Mouse (Mus musculus) neural tube, embryonic 12.5 days (tissue): ENCODE measurements around the gene Wwc2. TPM values are rescaled to one million over a fixed set of nuclear protein-coding genes. Genes with fewer than 3 reads are reported as not detected.

Experiments
- ATAC-seq: fragments of 200-750 bp; cut with Nextera tagmentation; 2 replicates; pipeline ENCODE4 v1.8.0; 2017; ENCODE audit warnings: low read depth, mild to moderate bottlenecking, moderate TSS enrichment, moderate library complexity; ENCODE audit not compliant: low FRiP score
- H3K27ac ChIP-seq: fragments of 300-500 bp; sonication (generic); 2 replicates; pipeline ENCODE4 v1.5.1; 2016
- H3K27me3 ChIP-seq: fragments of 300-500 bp; sonication (generic); replicated peaks from 2 replicates; pipeline ENCODE4 v1.6.1; 2016; ENCODE audit warnings: mild to moderate bottlenecking
- H3K36me3 ChIP-seq: fragments of 300-500 bp; sonication (generic); 2 replicates; pipeline ENCODE4 v1.6.1; 2016; ENCODE audit warnings: mild to moderate bottlenecking
- H3K4me1 ChIP-seq: fragments of 300-500 bp; sonication (generic); 2 replicates; pipeline ENCODE4 v1.6.1; 2016
- H3K4me2 ChIP-seq: fragments of 300-500 bp; sonication (generic); replicated peaks from 2 replicates; pipeline ENCODE4 v1.6.1; 2016; ENCODE audit warnings: mild to moderate bottlenecking
- H3K4me3 ChIP-seq: fragments of 300-500 bp; sonication (generic); 2 replicates; pipeline ENCODE4 v1.5.1; 2016
- H3K9ac ChIP-seq: fragments of 300-500 bp; sonication (generic); 2 replicates; pipeline ENCODE4 v1.6.1; 2016; ENCODE audit warnings: mild to moderate bottlenecking
- H3K9me3 ChIP-seq: fragments of 300-500 bp; sonication (generic); 2 replicates; pipeline ENCODE4 v1.6.1; 2016; ENCODE audit warnings: mild to moderate bottlenecking
- WGBS: fragments of 180-500 bp; shearing (Covaris S2); methylation state at CpG from one replicate; pipeline ENCODE4 v1.1.7; 2016; 5-methylcytosine and 5-hydroxymethylcytosine counted together
- polyA plus RNA-seq: library from polyadenylated mRNA; unstranded; fragments of >200 nt; fragmentation: Nextera tagmentation; extraction: Ambion mirVana; gene quantifications from 2 replicates; pipeline ENCODE4 v1.2.1, GENCODE M21; 2016

Gene Wwc2
- polyA plus RNA-seq, 1 experiment from 2014 or later: 11.7 TPM

GRCm38 (mm10) chr8:47914161-47914560 is 76.6 kb downstream of the Wwc2 start:
- ATAC-seq: no peak
- Histone ChIP-seq H3K9ac (no peak overlapping the region), H3K9me3 (0 out of 2 replicates have a peak, but pooled peaks cover 4% of the 10 kb centered on the region), H3K4me3 (no peak overlapping the region), H3K27ac (no peak overlapping the region), H3K27me3 (no peaks in the 10 kb centered on the region), H3K4me2 (no peak overlapping the region), H3K36me3 (no peaks in the 10 kb centered on the region), H3K4me1 (no peaks in the 10 kb centered on the region)
- WGBS: 96% methylated on average over 8 of the region's 8 CpGs

- 90% methylated on average over 9 of the region's 9 CpGs for WGBS
- Histone ChIP-seq H3K4me2 (no peak overlapping the region), H3K4me1 (no peaks in the 10 kb centered on the region), H3K4me3 (no peak overlapping the region), H3K36me3 (no peaks in the 10 kb centered on the region), H3K27me3 (no peaks in the 10 kb centered on the region), H3K9ac (no peak overlapping the region), H3K27ac (no peak overlapping the region), H3K9me3 (0 out of 2 replicates have a peak, but pooled peaks cover 4% of the 10 kb centered on the region)
- ATAC-seq: no peak
Observed at GRCm38 (mm10) chr8:47913621-47914020, 77.1 kb downstream of the Wwc2 start.

- WGBS: 97% methylated on average over 11 of the region's 11 CpGs
- Histone ChIP-seq H3K9me3 (0 out of 2 replicates have a peak, but pooled peaks cover 4% of the 10 kb centered on the region), H3K9ac (no peak overlapping the region), H3K27me3 (no peaks in the 10 kb centered on the region), H3K27ac (no peak overlapping the region), H3K36me3 (no peaks in the 10 kb centered on the region), H3K4me1 (no peaks in the 10 kb centered on the region), H3K4me3 (no peak overlapping the region), H3K4me2 (no peak overlapping the region)
- no peak for ATAC-seq
Observed at GRCm38 (mm10) chr8:47909681-47910080, 81.0 kb downstream of the Wwc2 start.

- H3K4me3 ChIP-seq: no peak overlapping the region
- no peaks in the 10 kb centered on the region for H3K4me1 ChIP-seq
- no peaks in the 10 kb centered on the region for H3K27me3 ChIP-seq
- no peak overlapping the region for H3K9ac ChIP-seq
- WGBS: 88% methylated on average over 9 of the region's 9 CpGs
- H3K4me2 ChIP-seq: no peak overlapping the region
- no peaks in the 10 kb centered on the region for H3K36me3 ChIP-seq
- no peak overlapping the region for H3K27ac ChIP-seq
- H3K9me3 ChIP-seq: 0 out of 2 replicates have a peak, but pooled peaks cover 4% of the 10 kb centered on the region
- ATAC-seq: no peak
Observed at GRCm38 (mm10) chr8:47907056-47907455, 83.7 kb downstream of the Wwc2 start.

- no peak overlapping the region for H3K27ac ChIP-seq
- H3K4me3 ChIP-seq: no peak overlapping the region
- 94% methylated on average over 9 of the region's 9 CpGs for WGBS
- H3K4me1 ChIP-seq: no peaks in the 10 kb centered on the region
- 0 out of 2 replicates have a peak, but pooled peaks cover 4% of the 10 kb centered on the region for H3K9me3 ChIP-seq
- H3K27me3 ChIP-seq: no peaks in the 10 kb centered on the region
- no peak overlapping the region for H3K9ac ChIP-seq
- no peak overlapping the region for H3K4me2 ChIP-seq
- no peaks in the 10 kb centered on the region for H3K36me3 ChIP-seq
- ATAC-seq: no peak
Observed at GRCm38 (mm10) chr8:47906142-47906541, 84.6 kb downstream of the Wwc2 start.

- Histone ChIP-seq H3K4me3 (no peak overlapping the region), H3K4me1 (no peaks in the 10 kb centered on the region), H3K9ac (no peak overlapping the region), H3K4me2 (no peak overlapping the region), H3K9me3 (0 out of 2 replicates have a peak, but pooled peaks cover 4% of the 10 kb centered on the region), H3K27me3 (no peaks in the 10 kb centered on the region), H3K27ac (no peak overlapping the region), H3K36me3 (no peaks in the 10 kb centered on the region)
- 94% methylated on average over 7 of the region's 7 CpGs for WGBS
- ATAC-seq: no peak
Observed at GRCm38 (mm10) chr8:47905256-47905655, 85.5 kb downstream of the Wwc2 start.

GRCm38 (mm10) chr8:47904004-47904403 is 86.7 kb downstream of the Wwc2 start:
- no peak for ATAC-seq
- 82% methylated on average over 7 of the region's 7 CpGs for WGBS
- Histone ChIP-seq H3K9ac (no peak overlapping the region), H3K4me1 (no peaks in the 10 kb centered on the region), H3K4me3 (no peak overlapping the region), H3K9me3 (no peaks in the 10 kb centered on the region), H3K27ac (no peak overlapping the region), H3K4me2 (no peak overlapping the region), H3K36me3 (no peaks in the 10 kb centered on the region), H3K27me3 (no peaks in the 10 kb centered on the region)

- no peak overlapping the region for H3K4me2 ChIP-seq
- H3K36me3 ChIP-seq: no peaks in the 10 kb centered on the region
- ATAC-seq: no peak
- H3K4me1 ChIP-seq: no peaks in the 10 kb centered on the region
- no peaks in the 10 kb centered on the region for H3K27me3 ChIP-seq
- H3K9me3 ChIP-seq: no peaks in the 10 kb centered on the region
- H3K9ac ChIP-seq: no peak overlapping the region
- 90% methylated on average over 3 of the region's 3 CpGs for WGBS
- H3K27ac ChIP-seq: no peak overlapping the region
- no peak overlapping the region for H3K4me3 ChIP-seq
Observed at GRCm38 (mm10) chr8:47902704-47903103, 88.0 kb downstream of the Wwc2 start.

GRCm38 (mm10) chr8:47900361-47900760 is 90.4 kb downstream of the Wwc2 start:
- H3K27me3 ChIP-seq: no peaks in the 10 kb centered on the region
- no peak overlapping the region for H3K9ac ChIP-seq
- no peaks in the 10 kb centered on the region for H3K36me3 ChIP-seq
- H3K4me1 ChIP-seq: no peaks in the 10 kb centered on the region
- no peak for ATAC-seq
- no peak overlapping the region for H3K27ac ChIP-seq
- H3K4me3 ChIP-seq: no peak overlapping the region
- H3K4me2 ChIP-seq: no peak overlapping the region
- H3K9me3 ChIP-seq: no peaks in the 10 kb centered on the region
- 90% methylated on average over 9 of the region's 9 CpGs for WGBS

GRCm38 (mm10) chr8:47899891-47900290 is 90.8 kb downstream of the Wwc2 start:
- Histone ChIP-seq H3K9me3 (no peaks in the 10 kb centered on the region), H3K36me3 (no peaks in the 10 kb centered on the region), H3K27me3 (no peaks in the 10 kb centered on the region), H3K4me1 (no peaks in the 10 kb centered on the region), H3K4me2 (no peak overlapping the region), H3K4me3 (no peak overlapping the region), H3K9ac (no peak overlapping the region), H3K27ac (no peak overlapping the region)
- WGBS: 96% methylated on average over 3 of the region's 3 CpGs
- ATAC-seq: no peak

GRCm38 (mm10) chr8:47892419-47892818 is 98.3 kb downstream of the Wwc2 start:
- no peak overlapping the region for H3K9ac ChIP-seq
- no peaks in the 10 kb centered on the region for H3K27me3 ChIP-seq
- no peak overlapping the region for H3K4me2 ChIP-seq
- no peaks in the 10 kb centered on the region for H3K36me3 ChIP-seq
- no peaks in the 10 kb centered on the region for H3K9me3 ChIP-seq
- H3K27ac ChIP-seq: no peak overlapping the region
- WGBS: 96% methylated on average over 3 of the region's 3 CpGs
- H3K4me1 ChIP-seq: no peaks in the 10 kb centered on the region
- no peak for ATAC-seq
- no peak overlapping the region for H3K4me3 ChIP-seq

GRCm38 (mm10) chr8:47891641-47892040 is 99.1 kb downstream of the Wwc2 start:
- H3K27me3 ChIP-seq: no peaks in the 10 kb centered on the region
- no peaks in the 10 kb centered on the region for H3K9me3 ChIP-seq
- ATAC-seq: no peak
- no peaks in the 10 kb centered on the region for H3K4me1 ChIP-seq
- H3K4me3 ChIP-seq: no peak overlapping the region
- no peak overlapping the region for H3K9ac ChIP-seq
- 70% methylated on average over 13 of the region's 13 CpGs for WGBS
- H3K27ac ChIP-seq: no peak overlapping the region
- no peak overlapping the region for H3K4me2 ChIP-seq
- H3K36me3 ChIP-seq: no peaks in the 10 kb centered on the region

- no peak overlapping the region for H3K9ac ChIP-seq
- H3K27me3 ChIP-seq: no peaks in the 10 kb centered on the region
- 86% methylated on average over 13 of the region's 13 CpGs for WGBS
- no peaks in the 10 kb centered on the region for H3K36me3 ChIP-seq
- H3K27ac ChIP-seq: no peak overlapping the region
- H3K4me3 ChIP-seq: no peak overlapping the region
- no peaks in the 10 kb centered on the region for H3K9me3 ChIP-seq
- no peak overlapping the region for H3K4me2 ChIP-seq
- no peak for ATAC-seq
- H3K4me1 ChIP-seq: no peaks in the 10 kb centered on the region
Observed at GRCm38 (mm10) chr8:47890814-47891210, 99.9 kb downstream of the Wwc2 start.
